Mouse (Mus musculus): ENCODE results near the gene Chrne. TPM values are rescaled to one million over a fixed set of nuclear protein-coding genes. Genes with fewer than 3 reads are reported as not detected.

Chrne gene
- polyA plus RNA-seq, 1 experiment from 2014 or later, result not detected

DNA sequence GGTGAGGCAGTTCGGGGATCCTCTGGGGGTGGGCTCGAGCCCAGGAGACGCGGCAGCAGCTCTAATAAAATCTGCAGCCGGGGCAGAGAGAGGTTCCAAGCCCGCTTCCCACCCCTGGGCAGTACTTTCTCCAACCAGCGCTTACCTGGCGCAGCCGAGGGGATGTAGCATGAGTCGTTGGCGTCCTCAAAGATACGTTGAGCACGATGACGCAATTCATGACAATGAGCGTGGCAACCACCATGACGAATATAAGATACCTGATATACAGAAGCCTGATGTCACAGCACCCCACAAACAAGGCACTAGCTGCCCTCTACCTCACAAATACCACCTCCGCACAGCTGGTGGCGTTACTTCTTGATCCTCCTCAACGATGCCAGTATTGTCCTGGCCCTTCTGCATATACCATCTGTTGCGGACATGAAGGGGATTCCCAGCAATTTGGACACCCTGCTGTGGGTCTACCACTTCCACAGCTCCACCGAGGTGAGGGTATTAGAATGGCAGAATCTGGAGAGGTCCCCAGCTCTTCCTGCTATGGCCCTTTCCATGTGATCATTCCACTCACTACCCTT, 3.4 kb downstream of the Chrne start, which contains the start of gene 4930544D05Rik:
TSS of gene 4930544D05Rik (plus strand) at position 333 of the 578 bp plus-strand sequence.
- H3K4me3 ChIP-seq, result peak within 1 kb of the TSS; percentile 28
- no peaks in the 10 kb centered on the region for H3K9me3 ChIP-seq
- peaks cover 15% of the 10 kb centered on the region for H3K4me1 ChIP-seq
- H3K36me3 ChIP-seq, result peaks cover 32% of the 10 kb centered on the region
- peak within 1 kb of the TSS; percentile 43 for H3K9ac ChIP-seq
- H3K4me2 ChIP-seq (replicated peaks), result peak within 1 kb of the TSS; percentile 62
- H3K27me3 ChIP-seq, result peaks cover 12% of the 10 kb centered on the region; the same call in 1 of the 2 replicates
- WGBS, result 13% methylated on average over 21 of the region's 21 CpGs
- H3K27ac ChIP-seq, result peak within 1 kb of the TSS; percentile 50; the same call in 1 of the 2 replicates
- ATAC-seq (ENCODE audit: insufficient number of reproducible peaks, insufficient read depth, low FRiP score, low TSS enrichment), result no peak

- Histone ChIP-seq H3K27ac (peak overlapping the region; percentile 50; the same call in 1 of the 2 replicates), H3K4me3 (peak overlapping the region; percentile 28), H3K36me3 (peaks cover 37% of the 10 kb centered on the region), H3K27me3 (peaks cover 12% of the 10 kb centered on the region; the same call in 1 of the 2 replicates), H3K4me2 (replicated peaks) (peak overlapping the region; percentile 62), H3K9ac (peak overlapping the region; percentile 43), H3K9me3 (no peaks in the 10 kb centered on the region), H3K4me1 (peaks cover 15% of the 10 kb centered on the region)
- peak; percentile 53; the same call in 1 of the 2 replicates for ATAC-seq (ENCODE audit: insufficient number of reproducible peaks, insufficient read depth, low FRiP score, low TSS enrichment)
- 1% methylated on average over 17 of the region's 17 CpGs for WGBS
Observed at GRCm38 (mm10) chr11:70615074-70615473, 3.9 kb downstream of the Chrne start.

GRCm38 (mm10) chr11:70612505-70612904, 6.5 kb downstream of the Chrne start:
- Histone ChIP-seq H3K4me1 (peaks cover 15% of the 10 kb centered on the region), H3K36me3 (peaks cover 63% of the 10 kb centered on the region), H3K27me3 (peaks cover 12% of the 10 kb centered on the region; the same call in 1 of the 2 replicates), H3K27ac (no peak overlapping the region), H3K4me2 (replicated peaks) (no peak overlapping the region), H3K9me3 (no peaks in the 10 kb centered on the region), H3K9ac (no peak overlapping the region), H3K4me3 (no peak overlapping the region)
- no peak for ATAC-seq (ENCODE audit: insufficient number of reproducible peaks, insufficient read depth, low FRiP score, low TSS enrichment)
- 76% methylated on average over 7 of the region's 7 CpGs for WGBS

GRCm38 (mm10) chr11:70610752-70611151, 8.3 kb downstream of the Chrne start:
- 78% methylated on average over 4 of the region's 4 CpGs for WGBS
- no peak overlapping the region for H3K27ac ChIP-seq

GRCm38 (mm10) chr11:70608381-70609066, 10.5 kb downstream of the Chrne start:
- Histone ChIP-seq H3K9ac (no peak overlapping the region), H3K4me3 (no peak overlapping the region), H3K9me3 (no peaks in the 10 kb centered on the region), H3K4me1 (no peaks in the 10 kb centered on the region), H3K27ac (no peak overlapping the region), H3K4me2 (replicated peaks) (no peak overlapping the region), H3K36me3 (peaks cover 97% of the 10 kb centered on the region), H3K27me3 (no peaks in the 10 kb centered on the region)
- 91% methylated on average over 26 of the region's 26 CpGs for WGBS
- no peak for ATAC-seq (ENCODE audit: insufficient number of reproducible peaks, insufficient read depth, low FRiP score, low TSS enrichment)

More at GRCm38 (mm10) chr11:70610752-70611151, 8.3 kb downstream of the Chrne start:
- Histone ChIP-seq H3K9ac (no peak overlapping the region), H3K4me1 (peaks cover 13% of the 10 kb centered on the region), H3K36me3 (peaks cover 80% of the 10 kb centered on the region), H3K9me3 (no peaks in the 10 kb centered on the region), H3K4me3 (no peak overlapping the region), H3K4me2 (replicated peaks) (no peak overlapping the region), H3K27me3 (peaks cover 4% of the 10 kb centered on the region; the same call in 1 of the 2 replicates)
- ATAC-seq (ENCODE audit: insufficient number of reproducible peaks, insufficient read depth, low FRiP score, low TSS enrichment), result no peak

- Histone ChIP-seq H3K27me3 (no peaks in the 10 kb centered on the region), H3K9ac (no peak overlapping the region), H3K4me1 (no peaks in the 10 kb centered on the region), H3K36me3 (peaks cover 95% of the 10 kb centered on the region), H3K4me2 (replicated peaks) (no peak overlapping the region), H3K27ac (no peak overlapping the region), H3K9me3 (no peaks in the 10 kb centered on the region), H3K4me3 (no peak overlapping the region)
- WGBS, result 91% methylated on average over 9 of the region's 9 CpGs
- ATAC-seq (ENCODE audit: insufficient number of reproducible peaks, insufficient read depth, low FRiP score, low TSS enrichment), result no peak
Observed at GRCm38 (mm10) chr11:70607611-70608010, 11.4 kb downstream of the Chrne start.

DNA sequence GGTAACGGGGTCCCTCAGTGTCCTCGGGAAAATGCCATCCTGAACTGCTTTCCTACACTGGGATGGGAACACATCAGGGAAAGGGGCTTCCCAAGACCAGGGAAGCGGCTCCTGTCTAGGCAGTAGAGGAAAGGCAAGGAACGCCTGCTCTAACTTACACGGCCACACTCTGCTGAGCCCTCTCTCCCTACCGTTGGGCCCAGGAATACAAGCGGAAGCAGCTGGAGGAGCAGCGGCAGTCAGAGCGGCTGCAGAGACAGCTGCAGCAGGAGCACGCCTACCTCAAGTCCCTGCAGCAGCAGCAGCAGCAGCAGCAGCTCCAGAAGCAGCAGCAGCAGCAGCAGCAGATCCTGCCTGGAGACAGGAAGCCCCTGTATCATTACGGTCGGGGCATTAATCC, 12.3 kb downstream of the Chrne start:
- H3K36me3 ChIP-seq, result peaks cover 94% of the 10 kb centered on the region
- H3K27ac ChIP-seq, result no peak overlapping the region
- no peak overlapping the region for H3K9ac ChIP-seq

GRCm38 (mm10) chr11:70605024-70605566, 13.9 kb downstream of the Chrne start:
- Histone ChIP-seq H3K9ac (no peak overlapping the region), H3K4me3 (no peak overlapping the region), H3K36me3 (peaks cover 84% of the 10 kb centered on the region), H3K27ac (no peak overlapping the region), H3K9me3 (no peaks in the 10 kb centered on the region), H3K4me1 (no peaks in the 10 kb centered on the region), H3K27me3 (no peaks in the 10 kb centered on the region), H3K4me2 (replicated peaks) (no peak overlapping the region)
- ATAC-seq (ENCODE audit: insufficient number of reproducible peaks, insufficient read depth, low FRiP score, low TSS enrichment), result no peak
- WGBS, result 66% methylated on average over 14 of the region's 14 CpGs

More for the DNA sequence above, 12.3 kb downstream of the Chrne start:
- 64% methylated on average over 12 of the region's 12 CpGs for WGBS
- H3K4me3 ChIP-seq, result no peak overlapping the region
- no peak overlapping the region for H3K4me2 ChIP-seq (replicated peaks)
- no peaks in the 10 kb centered on the region for H3K9me3 ChIP-seq
- no peak for ATAC-seq (ENCODE audit: insufficient number of reproducible peaks, insufficient read depth, low FRiP score, low TSS enrichment)
- no peaks in the 10 kb centered on the region for H3K27me3 ChIP-seq
- no peaks in the 10 kb centered on the region for H3K4me1 ChIP-seq

DNA sequence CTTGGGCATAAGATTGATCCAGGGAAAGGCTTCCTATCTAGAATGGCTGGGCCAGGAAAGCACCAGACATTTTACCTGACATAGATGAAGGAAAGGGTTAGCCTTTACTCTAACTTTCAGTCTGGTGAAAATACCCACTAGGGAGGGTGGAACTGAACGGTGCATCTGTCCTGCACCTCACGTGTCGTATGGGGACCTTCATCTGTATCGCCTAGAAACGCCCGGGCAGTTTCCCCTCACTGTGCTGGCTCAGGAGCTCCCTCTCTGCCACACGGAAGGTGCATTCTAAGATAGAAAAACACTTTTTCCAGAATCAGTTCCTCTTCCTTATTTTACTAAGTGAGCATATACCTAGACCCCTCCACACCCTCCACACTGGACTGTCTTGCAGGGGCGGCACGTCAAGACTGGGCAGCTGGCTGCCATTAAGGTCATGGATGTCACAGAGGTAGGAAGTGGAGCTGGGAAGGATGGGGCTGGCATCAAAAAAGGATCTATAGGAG, 20.5 kb downstream of the Chrne start:
- H3K4me3 ChIP-seq, result no peak overlapping the region
- H3K27me3 ChIP-seq, result no peaks in the 10 kb centered on the region
- H3K27ac ChIP-seq, result no peak overlapping the region
- H3K4me1 ChIP-seq, result 0 out of 2 replicates have a peak, but pooled peaks cover 3% of the 10 kb centered on the region
- no peak for ATAC-seq (ENCODE audit: insufficient number of reproducible peaks, insufficient read depth, low FRiP score, low TSS enrichment)
- no peaks in the 10 kb centered on the region for H3K9me3 ChIP-seq
- H3K9ac ChIP-seq, result no peak overlapping the region
- 91% methylated on average over 9 of the region's 9 CpGs for WGBS
- peaks cover 42% of the 10 kb centered on the region for H3K36me3 ChIP-seq
- no peak overlapping the region for H3K4me2 ChIP-seq (replicated peaks)

DNA sequence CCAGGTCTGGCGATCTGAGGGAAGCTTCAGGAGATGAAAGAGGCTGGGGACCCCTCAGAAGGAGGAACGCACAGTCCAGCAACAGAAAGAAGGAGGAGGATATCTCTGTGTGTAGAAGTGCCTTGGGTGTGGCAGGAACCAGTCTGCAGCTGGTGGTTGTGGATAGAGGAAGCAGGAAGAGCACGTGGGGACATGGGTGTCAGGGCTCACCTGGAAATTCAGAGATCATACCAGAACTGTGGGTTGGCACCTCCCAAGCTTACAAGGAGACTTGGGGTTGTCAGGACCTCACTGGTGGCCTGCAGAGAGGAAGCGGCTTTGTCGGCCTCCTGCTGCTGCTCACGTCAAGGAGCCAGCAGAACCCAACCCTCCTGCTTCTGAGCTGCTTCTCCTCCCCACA, 21.7 kb downstream of the Chrne start:
- no peak for ATAC-seq (ENCODE audit: insufficient number of reproducible peaks, insufficient read depth, low FRiP score, low TSS enrichment)
- WGBS, result 91% methylated on average over 6 of the region's 6 CpGs
- peaks cover 33% of the 10 kb centered on the region for H3K36me3 ChIP-seq
- no peak overlapping the region for H3K4me2 ChIP-seq (replicated peaks)
- no peaks in the 10 kb centered on the region for H3K9me3 ChIP-seq
- no peak overlapping the region for H3K27ac ChIP-seq
- no peak overlapping the region for H3K4me3 ChIP-seq
- no peaks in the 10 kb centered on the region for H3K27me3 ChIP-seq
- no peak overlapping the region for H3K9ac ChIP-seq
- 0 out of 2 replicates have a peak, but pooled peaks cover 3% of the 10 kb centered on the region for H3K4me1 ChIP-seq

- no peak overlapping the region for H3K27ac ChIP-seq
- 0 out of 2 replicates have a peak, but pooled peaks cover 3% of the 10 kb centered on the region for H3K4me1 ChIP-seq
- H3K27me3 ChIP-seq, result no peaks in the 10 kb centered on the region
- H3K4me2 ChIP-seq (replicated peaks), result no peak overlapping the region
- WGBS, result 48% methylated on average over 4 of the region's 4 CpGs
- H3K9ac ChIP-seq, result no peak overlapping the region
- H3K9me3 ChIP-seq, result no peaks in the 10 kb centered on the region
- no peak overlapping the region for H3K4me3 ChIP-seq
- peaks cover 22% of the 10 kb centered on the region for H3K36me3 ChIP-seq
- no peak for ATAC-seq (ENCODE audit: insufficient number of reproducible peaks, insufficient read depth, low FRiP score, low TSS enrichment)
Observed at GRCm38 (mm10) chr11:70596094-70596493, 22.9 kb downstream of the Chrne start.
